Mouse (Mus musculus): ENCODE results near the gene Gpr84.

- TF ChIP-seq POLR2A (IDR thresholded peaks at IDR 0.05; ENCODE audit: insufficient read length, low read depth) (no peak), MAX (IDR thresholded peaks at IDR 0.05; ENCODE audit: low read depth) (no peak), USF1 (IDR thresholded peaks at IDR 0.05; ENCODE audit: low read depth) (no peak), MYOD1 (IDR thresholded peaks at IDR 0.05; ENCODE audit: control insufficient read depth in 1 of 3, insufficient read length in 2 of 3, low read depth in 2 of 3) (no peak), POLR2AphosphoS2 (IDR thresholded peaks at IDR 0.05; ENCODE audit: insufficient read length, low read depth) (no peak), E2F4 (IDR thresholded peaks at IDR 0.05; ENCODE audit: insufficient read depth) (no peak), TCF12 (IDR thresholded peaks at IDR 0.05; ENCODE audit: insufficient read depth, poor library complexity, severe bottlenecking) (no peak), TCF3 (IDR thresholded peaks at IDR 0.05; ENCODE audit: insufficient read length, low read depth) (no peak), MYOG (IDR thresholded peaks at IDR 0.05; ENCODE audit: control insufficient read depth in 1 of 3, insufficient read depth in 1 of 3, insufficient read length in 2 of 3, low read depth in 2 of 3) (no peak), SRF (IDR thresholded peaks at IDR 0.05; ENCODE audit: control insufficient read depth, insufficient read length, low read depth) (no peak)
These were observed 25.8 kb downstream of the Gpr84 start for GRCm38 (mm10) chr15:103284647-103285046.
